Mouse (Mus musculus) bone marrow, adult 2 months (tissue): ENCODE results near the gene Ccdc12. TPM values are rescaled to one million over a fixed set of nuclear protein-coding genes. Genes with fewer than 3 reads are reported as not detected.

Source experiments
- H3K27ac ChIP-seq: fragments of 200-500 bp; 2 replicates; pipeline ENCODE4 v1.5.1; 2012; ENCODE audit warnings: low read depth, mild to moderate bottlenecking, control low read depth, inconsistent platforms, low read length; ENCODE audit not compliant: control insufficient read depth, poor library complexity, insufficient read depth
- H3K4me1 ChIP-seq: fragments of 200-500 bp; 2 replicates; pipeline ENCODE4 v1.6.1; 2011; ENCODE audit warnings: low read length; ENCODE audit not compliant: control insufficient read depth, insufficient read depth
- H3K4me3 ChIP-seq: fragments of 200-500 bp; replicated peaks from 2 replicates; pipeline ENCODE3; 2011; ENCODE audit warnings: mild to moderate bottlenecking, low read depth, low read length, control low read depth; ENCODE audit not compliant: control insufficient read depth
- CTCF ChIP-seq: fragments of 200-500 bp; IDR thresholded peaks from 2 replicates; pipeline ENCODE4 v1.5.1; 2011; ENCODE audit warnings: low read length, control low read depth; ENCODE audit not compliant: control insufficient read depth, insufficient read depth
- POLR2A ChIP-seq: fragments of 200-500 bp; IDR thresholded peaks from 2 replicates; pipeline ENCODE4 v1.6.1; 2011; ENCODE audit warnings: low read depth, mild to moderate bottlenecking, control low read depth, low read length, borderline replicate concordance; ENCODE audit not compliant: control insufficient read depth
- WGBS: fragments of 180-500 bp; shearing (Covaris S2); methylation state at CpG from one replicate; pipeline ENCODE4 v1.1.7; 2018; 5-methylcytosine and 5-hydroxymethylcytosine counted together
- polyA plus RNA-seq: library from polyadenylated mRNA; stranded (reverse); fragments of >200 nt; gene quantifications from 2 replicates; pipeline ENCODE4 v1.2.4, GENCODE M21; 2011; ENCODE audit warnings: low replicate concordance; ENCODE audit not compliant: missing spikeins, insufficient read depth, insufficient read length

Ccdc12 gene
- polyA plus RNA-seq, 1 experiment, result 168 TPM

- no peak overlapping the region for H3K27ac ChIP-seq
- no peak overlapping the region for H3K4me3 ChIP-seq
- WGBS, result 44% methylated on average over 2 of the region's 2 CpGs
- H3K4me1 ChIP-seq, result no peaks in the 10 kb centered on the region; the same call in 1 of the 2 replicates
- TF ChIP-seq POLR2A, result no peak
- peak; percentile 78 for TF ChIP-seq CTCF
Observed at GRCm38 (mm10) chr9:110759265-110759664, 103.0 kb downstream of the Ccdc12 start.

DNA sequence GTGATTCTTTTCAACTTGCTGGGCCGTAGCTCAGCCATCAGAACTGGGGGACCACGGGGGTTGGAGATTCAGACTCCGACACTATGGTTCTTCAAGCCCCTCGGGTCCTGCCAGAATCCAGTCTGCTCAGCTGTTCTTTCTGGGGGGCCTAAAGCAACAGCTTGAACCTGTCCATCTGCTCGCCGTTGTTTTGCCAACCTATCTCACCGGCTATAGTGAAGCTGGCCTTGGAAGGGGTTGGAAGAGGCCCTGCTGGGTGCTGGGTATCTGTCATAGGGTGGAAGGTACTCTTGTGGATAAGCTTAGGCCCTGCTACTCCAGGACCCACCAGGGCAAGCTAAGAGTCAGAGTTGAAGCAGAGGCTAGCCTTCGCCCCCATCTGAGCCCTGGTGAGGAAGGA, 104.6 kb downstream of the Ccdc12 start:
- WGBS, result 78% methylated on average over 8 of the region's 8 CpGs
- Histone ChIP-seq H3K4me1 (no peaks in the 10 kb centered on the region; the same call in 1 of the 2 replicates), H3K27ac (no peak overlapping the region), H3K4me3 (no peak overlapping the region)
- TF ChIP-seq CTCF (no peak), POLR2A (no peak)

Other genes starting within 250 kb of the Ccdc12 start
- gene Ptpn23, start 248.3 kb upstream of the Ccdc12 start, polyA plus RNA-seq, result 7.6 and 20.4 TPM in 2 replicates
- 1,341 and 3,924 TPM in 2 replicates for gene Ngp, start 236.8 kb upstream of the Ccdc12 start, polyA plus RNA-seq
- gene Klhl18, start 179.8 kb upstream of the Ccdc12 start, polyA plus RNA-seq, result 6.2 and 18.4 TPM in 2 replicates
- not detected in 2 replicates for gene Kif9, start 179.5 kb upstream of the Ccdc12 start, polyA plus RNA-seq
- 39.4 and 65.9 TPM in 2 replicates for gene Setd2, start 123.9 kb upstream of the Ccdc12 start, polyA plus RNA-seq
- 13.3 and 23.7 TPM in 2 replicates for gene Nradd, start 32.1 kb upstream of the Ccdc12 start, polyA plus RNA-seq
- 46.2 and 119 TPM in 2 replicates for gene Nbeal2, start 2.3 kb upstream of the Ccdc12 start, polyA plus RNA-seq
- 2.2 and 4.2 TPM in 2 replicates for gene Myl3, start 85.4 kb downstream of the Ccdc12 start, polyA plus RNA-seq
- 9.1 and 10.1 TPM in 2 replicates for gene Pth1r, start 90.6 kb downstream of the Ccdc12 start, polyA plus RNA-seq
- not detected in 2 replicates for gene Prss42, start 141.7 kb downstream of the Ccdc12 start, polyA plus RNA-seq
- not detected in 2 replicates for gene Prss44, start 157.5 kb downstream of the Ccdc12 start, polyA plus RNA-seq
- gene Prss43, start 170.2 kb downstream of the Ccdc12 start, polyA plus RNA-seq, result not detected in 2 replicates
- gene Prss45, start 178.1 kb downstream of the Ccdc12 start, polyA plus RNA-seq, result not detected in 2 replicates
- gene Prss46, start 188.0 kb downstream of the Ccdc12 start, polyA plus RNA-seq, result not detected in 2 replicates
- gene Prss50, start 201.5 kb downstream of the Ccdc12 start, polyA plus RNA-seq, result 5.1 and 6.9 TPM in 2 replicates
- gene Als2cl, start 223.4 kb downstream of the Ccdc12 start, polyA plus RNA-seq, result 5.3 and 8.5 TPM in 2 replicates
- 0.81 and 1.2 TPM in 2 replicates for gene Tmie, start 223.6 kb downstream of the Ccdc12 start, polyA plus RNA-seq